In the genomic region with DNA sequence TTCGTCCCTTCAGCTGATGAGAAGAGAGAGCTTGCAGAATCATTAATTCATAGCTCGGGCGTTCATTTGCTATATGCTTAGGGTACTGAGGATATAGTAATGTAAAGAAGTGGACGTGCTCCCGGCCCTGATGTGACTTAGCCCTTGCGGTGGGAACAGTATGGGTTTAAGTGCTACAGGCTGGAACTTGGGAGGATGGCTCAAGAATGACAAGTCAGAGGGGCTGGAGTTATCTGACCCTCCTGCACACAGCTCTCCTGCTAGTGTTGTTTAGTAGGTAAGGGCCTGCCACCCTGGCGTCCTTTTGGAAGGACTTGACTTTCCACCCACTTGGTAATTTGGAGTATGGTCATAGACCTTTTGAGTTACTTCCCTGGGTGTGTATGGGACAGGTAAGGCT, we compare ENCODE assay signal across 7 mouse cellular contexts. TPM values are rescaled to one million over a fixed set of nuclear protein-coding genes. Genes with fewer than 3 reads are reported as not detected.
DNase-seq lines count a peak whose midpoint lies in the region; ATAC-seq and TF ChIP-seq lines count a peak whose summit lies in the region.

No protein-coding gene starts in this region.

- H3K4me1 ChIP-seq in neural tube, embryonic 11.5 days (ENCODE audit: control insufficient read depth, insufficient read depth, low read length): peaks cover 11% of the 10 kb centered on the region
- H3K4me1 ChIP-seq in forebrain, embryonic 10.5 days: peaks cover 32% of the 10 kb centered on the region
- H3K4me1 ChIP-seq in limb, embryonic 15.5 days: peaks cover 23% of the 10 kb centered on the region
- H3K4me1 ChIP-seq in stomach, postnatal 0 days (replicated peaks; ENCODE audit: control insufficient read depth, insufficient read depth): 0 out of 2 replicates have a peak, but pooled peaks cover 4% of the 10 kb centered on the region

- H3K27ac ChIP-seq in neural tube, embryonic 11.5 days (ENCODE audit: low read depth, low read length): no peak overlapping the region; the same call in 1 of the 2 replicates
- H3K27ac ChIP-seq in forebrain, embryonic 10.5 days: peak overlapping the region; percentile 92
- H3K27ac ChIP-seq in limb, embryonic 15.5 days: no peak overlapping the region
- peak overlapping the region; percentile 96 for H3K27ac ChIP-seq in stomach, postnatal 0 days (replicated peaks)

- H3K9me3 ChIP-seq in neural tube, embryonic 11.5 days (ENCODE audit: control insufficient read depth, low read length): no peaks in the 10 kb centered on the region
- no peaks in the 10 kb centered on the region for H3K9me3 ChIP-seq in forebrain, embryonic 10.5 days
- no peaks in the 10 kb centered on the region for H3K9me3 ChIP-seq in limb, embryonic 15.5 days
- no peaks in the 10 kb centered on the region for H3K9me3 ChIP-seq in stomach, postnatal 0 days (ENCODE audit: control insufficient read depth, low read length)

- peak overlapping the region; percentile 91 for H3K9ac ChIP-seq in neural tube, embryonic 11.5 days (ENCODE audit: low read length)
- peak overlapping the region; percentile 92 for H3K9ac ChIP-seq in limb, embryonic 15.5 days
- H3K9ac ChIP-seq in stomach, postnatal 0 days (ENCODE audit: low read length): peak overlapping the region; percentile 93

- DNase-seq in neural tube, embryonic 11.5 days (ENCODE audit: low spot score): no peak
- DNase-seq in neural tube, embryonic 10.5 days (ENCODE audit: extremely low spot score, low spot score): no peak
- no peak for DNase-seq in forebrain, embryonic 10.5 days (ENCODE audit: extremely low spot score, low spot score)
- no peak for DNase-seq in stomach, postnatal 0 days (ENCODE audit: low spot score)
- DNase-seq in right cerebral cortex, postnatal 25 days: no peak
- DNase-seq in cerebellum, adult 9-10 months: no peak

- peak overlapping the region; percentile 91 for H3K4me2 ChIP-seq in neural tube, embryonic 11.5 days (ENCODE audit: low read depth)
- peak overlapping the region; percentile 77 for H3K4me2 ChIP-seq in limb, embryonic 15.5 days
- H3K4me2 ChIP-seq in stomach, postnatal 0 days (replicated peaks; ENCODE audit: low read depth): peak overlapping the region; percentile 79

- peak overlapping the region; percentile 86 for H3K4me3 ChIP-seq in neural tube, embryonic 11.5 days (ENCODE audit: low read depth, low read length)
- H3K4me3 ChIP-seq in forebrain, embryonic 10.5 days: peak overlapping the region; percentile 91
- H3K4me3 ChIP-seq in limb, embryonic 15.5 days: peak overlapping the region; percentile 96
- H3K4me3 ChIP-seq in stomach, postnatal 0 days (ENCODE audit: low read depth, low read length): peak overlapping the region; percentile 88

- TF ChIP-seq CTCF in stomach, postnatal 0 days (IDR thresholded peaks at IDR 0.05; ENCODE audit: low read depth): no peak

- WGBS in neural tube, embryonic 11.5 days: 41% methylated on average over 7 of the region's 7 CpGs
- WGBS in forebrain, embryonic 10.5 days: 41% methylated on average over 7 of the region's 7 CpGs
- 32% methylated on average over 7 of the region's 7 CpGs for WGBS in limb, embryonic 15.5 days
- WGBS in stomach, postnatal 0 days: 19% methylated on average over 7 of the region's 7 CpGs

- no peak for ATAC-seq in neural tube, embryonic 11.5 days (ENCODE audit: insufficient read depth, low FRiP score, low TSS enrichment)
- no peak for ATAC-seq in limb, embryonic 15.5 days (ENCODE audit: insufficient number of reproducible peaks, low FRiP score, low TSS enrichment, low read depth)
- ATAC-seq in stomach, postnatal 0 days (ENCODE audit: low FRiP score, low TSS enrichment): no peak

- no peak for TF ChIP-seq EP300 in stomach, postnatal 0 days (optimal IDR thresholded peaks at IDR 0.05)

- H3K36me3 ChIP-seq in neural tube, embryonic 11.5 days (ENCODE audit: control insufficient read depth, insufficient read depth, low read length): no peaks in the 10 kb centered on the region
- no peaks in the 10 kb centered on the region for H3K36me3 ChIP-seq in forebrain, embryonic 10.5 days (replicated peaks)
- no peaks in the 10 kb centered on the region for H3K36me3 ChIP-seq in limb, embryonic 15.5 days
- no peaks in the 10 kb centered on the region for H3K36me3 ChIP-seq in stomach, postnatal 0 days (ENCODE audit: control insufficient read depth, insufficient read depth, low read length)

- H3K27me3 ChIP-seq in neural tube, embryonic 11.5 days (ENCODE audit: control insufficient read depth, insufficient read depth, low read length): no peaks in the 10 kb centered on the region
- no peaks in the 10 kb centered on the region for H3K27me3 ChIP-seq in forebrain, embryonic 10.5 days (ENCODE audit: poor library complexity, severe bottlenecking)
- no peaks in the 10 kb centered on the region for H3K27me3 ChIP-seq in limb, embryonic 15.5 days
- H3K27me3 ChIP-seq in stomach, postnatal 0 days (ENCODE audit: control insufficient read depth, insufficient read depth, low read length): no peaks in the 10 kb centered on the region

RNA-seq across cellular contexts. Expression of a gene that starts 0.9 kb away (rescaled TPM):
- 97.2 and 106 TPM in 2 replicates for polyA plus RNA-seq in neural tube, embryonic 11.5 days (2014; fragmentation: Nextera tagmentation; extraction: Ambion mirVana)
- 69.6 and 82.1 TPM in 2 replicates for polyA plus RNA-seq in forebrain, embryonic 10.5 days (2016; fragmentation: Nextera tagmentation; extraction: Ambion mirVana)
- 99.3 and 104 TPM in 2 replicates for polyA plus RNA-seq in limb, embryonic 15.5 days (2015; fragmentation: Nextera tagmentation; extraction: Ambion mirVana)
- polyA plus RNA-seq in stomach, postnatal 0 days (2015; fragmentation: Nextera tagmentation; extraction: Ambion mirVana): 97.2 and 100 TPM in 2 replicates

RNA-seq across cellular contexts. Expression of a gene that starts 18.7 kb away (rescaled TPM):
- not detected in 2 replicates for polyA plus RNA-seq in neural tube, embryonic 11.5 days (2014; fragmentation: Nextera tagmentation; extraction: Ambion mirVana)
- not detected in 2 replicates for polyA plus RNA-seq in forebrain, embryonic 10.5 days (2016; fragmentation: Nextera tagmentation; extraction: Ambion mirVana)
- not detected in 2 replicates for polyA plus RNA-seq in limb, embryonic 15.5 days (2015; fragmentation: Nextera tagmentation; extraction: Ambion mirVana)
- polyA plus RNA-seq in stomach, postnatal 0 days (2015; fragmentation: Nextera tagmentation; extraction: Ambion mirVana): not detected in 2 replicates

RNA-seq across cellular contexts. Expression of a gene that starts 41.1 kb away (rescaled TPM):
- polyA plus RNA-seq in neural tube, embryonic 11.5 days (2014; fragmentation: Nextera tagmentation; extraction: Ambion mirVana): 303 and 304 TPM in 2 replicates
- 356 and 363 TPM in 2 replicates for polyA plus RNA-seq in forebrain, embryonic 10.5 days (2016; fragmentation: Nextera tagmentation; extraction: Ambion mirVana)
- 269 and 291 TPM in 2 replicates for polyA plus RNA-seq in limb, embryonic 15.5 days (2015; fragmentation: Nextera tagmentation; extraction: Ambion mirVana)
- polyA plus RNA-seq in stomach, postnatal 0 days (2015; fragmentation: Nextera tagmentation; extraction: Ambion mirVana): 218 and 234 TPM in 2 replicates

RNA-seq across cellular contexts. Expression of a gene that starts 41.2 kb away (rescaled TPM):
- 65.4 and 69.5 TPM in 2 replicates for polyA plus RNA-seq in neural tube, embryonic 11.5 days (2014; fragmentation: Nextera tagmentation; extraction: Ambion mirVana)
- polyA plus RNA-seq in forebrain, embryonic 10.5 days (2016; fragmentation: Nextera tagmentation; extraction: Ambion mirVana): 45.2 and 51.9 TPM in 2 replicates
- polyA plus RNA-seq in limb, embryonic 15.5 days (2015; fragmentation: Nextera tagmentation; extraction: Ambion mirVana): 33.8 and 37.7 TPM in 2 replicates
- 15.2 and 17.5 TPM in 2 replicates for polyA plus RNA-seq in stomach, postnatal 0 days (2015; fragmentation: Nextera tagmentation; extraction: Ambion mirVana)

Comparison
In these comparisons a context has a peak if more than half of its experiments do, and no peak if none do; other contexts are left out.
1. H3K27ac ChIP-seq: peak in forebrain, embryonic 10.5 days (single experiment) and stomach, postnatal 0 days (single experiment); none in neural tube, embryonic 11.5 days (single experiment) and limb, embryonic 15.5 days (single experiment).
2. Peak in every context shown above with its lines, with median percentiles within 50 percentile points of each other: H3K4me2 ChIP-seq, H3K4me3 ChIP-seq and H3K9ac ChIP-seq.